Mouse (Mus musculus): Measurements from ENCODE around the gene Fam71e1.

- no peak for TF ChIP-seq CTCF (IDR thresholded peaks at IDR 0.05; ENCODE audit: low read depth, low read length)
- no peak for TF ChIP-seq POLR2A (IDR thresholded peaks at IDR 0.05; ENCODE audit: insufficient read depth, low read length)
Measured at GRCm38 (mm10) chr7:44475046-44475614, 21.3 kb upstream of the Fam71e1 start.

All from ES-Bruce4 (cell line).